Mouse (Mus musculus) inflammation-experienced regulatory T-cells, adult 16 weeks (primary cell): ENCODE measurements around the gene Lamtor3. TPM values are rescaled to one million over a fixed set of nuclear protein-coding genes. Genes with fewer than 3 reads are reported as not detected.

Experiments used
- polyA plus RNA-seq: library from polyadenylated mRNA; unstranded; fragments of 100-300 nt; shearing (Covaris generic); gene quantifications from one replicate; pipeline ENCODE4 v1.2.1, GENCODE M21; 2017

Gene Lamtor3
- 80.3 TPM for polyA plus RNA-seq

GRCm38 (mm10) chr3:137918172-137918931, at the start of gene Lamtor3:
Gene Lamtor3, plus strand, starts transcription at chr3:137918506.

Other genes with a start within 250 kb of the Lamtor3 start
- not detected for gene Gm21962, start 247.0 kb upstream of the Lamtor3 start, polyA plus RNA-seq
- 1,137 TPM for gene H2afz, start 54.0 kb upstream of the Lamtor3 start, polyA plus RNA-seq
- gene Dnajb14, start 50.8 kb upstream of the Lamtor3 start, polyA plus RNA-seq = 4.6 TPM
- 153 TPM for gene Dapp1, start 63.0 kb downstream of the Lamtor3 start, polyA plus RNA-seq
- 0.05 TPM for gene 1110002E22Rik, start 146.5 kb downstream of the Lamtor3 start, polyA plus RNA-seq
- gene Gm5105, start 148.9 kb downstream of the Lamtor3 start, polyA plus RNA-seq = not detected
- 7.7 TPM for gene Trmt10a, start 224.9 kb downstream of the Lamtor3 start, polyA plus RNA-seq
- 5.8 TPM for gene Mttp, start 226.5 kb downstream of the Lamtor3 start, polyA plus RNA-seq